Mouse (Mus musculus): ENCODE measurements around the gene Arrdc5. TPM values are rescaled to one million over a fixed set of nuclear protein-coding genes. Genes with fewer than 3 reads are reported as not detected.

Arrdc5 gene
- polyA plus RNA-seq, 1 experiment from 2014 or later, result not detected

- peak overlapping the region; percentile 87 for H3K9ac ChIP-seq
- peak overlapping the region; percentile 88 for H3K27ac ChIP-seq
- H3K4me1 ChIP-seq, result peaks cover 42% of the 10 kb centered on the region
- H3K9me3 ChIP-seq (replicated peaks), result no peaks in the 10 kb centered on the region
- no peaks in the 10 kb centered on the region for H3K27me3 ChIP-seq
- WGBS, result 4% methylated on average over 49 of the region's 67 CpGs
- ATAC-seq, result peak; percentile 46
- peak overlapping the region; percentile 66 for H3K4me3 ChIP-seq
- peaks cover 14% of the 10 kb centered on the region for H3K36me3 ChIP-seq (ENCODE audit: poor library complexity, severe bottlenecking)
- peak overlapping the region; percentile 74 for H3K4me2 ChIP-seq
Measured at GRCm38 (mm10) chr17:56326153-56327147, 26.4 kb upstream of the Arrdc5 start.

GRCm38 (mm10) chr17:56325450-56326152 lies 25.5 kb upstream of the Arrdc5 start, which contains the start of gene Kdm4b:
Gene Kdm4b (plus strand): TSS chr17:56326062.
- peak; percentile 100 for ATAC-seq
- under 1% methylated on average over 56 of the region's 57 CpGs for WGBS
- H3K4me2 ChIP-seq, result peak within 1 kb of the TSS; percentile 74

GRCm38 (mm10) chr17:56324419-56324818 lies 24.3 kb upstream of the Arrdc5 start:
- Histone ChIP-seq H3K9me3 (replicated peaks) (no peaks in the 10 kb centered on the region), H3K4me2 (no peak overlapping the region), H3K4me3 (no peak overlapping the region), H3K4me1 (peaks cover 24% of the 10 kb centered on the region), H3K27me3 (no peaks in the 10 kb centered on the region), H3K36me3 (ENCODE audit: poor library complexity, severe bottlenecking) (peaks cover 34% of the 10 kb centered on the region), H3K9ac (no peak overlapping the region), H3K27ac (no peak overlapping the region)
- ATAC-seq, result no peak
- 66% methylated on average over 3 of the region's 3 CpGs for WGBS

More at GRCm38 (mm10) chr17:56325450-56326152, 25.5 kb upstream of the Arrdc5 start, which contains the start of gene Kdm4b:
- H3K9me3 ChIP-seq (replicated peaks), result no peaks in the 10 kb centered on the region
- H3K36me3 ChIP-seq (ENCODE audit: poor library complexity, severe bottlenecking), result peaks cover 23% of the 10 kb centered on the region
- H3K27me3 ChIP-seq, result no peaks in the 10 kb centered on the region
- H3K9ac ChIP-seq, result peak within 1 kb of the TSS; percentile 87
- peak within 1 kb of the TSS; percentile 66 for H3K4me3 ChIP-seq
- H3K27ac ChIP-seq, result peak within 1 kb of the TSS; percentile 88
- H3K4me1 ChIP-seq, result peaks cover 34% of the 10 kb centered on the region

GRCm38 (mm10) chr17:56309191-56309945 lies 9.3 kb upstream of the Arrdc5 start:
- no peaks in the 10 kb centered on the region for H3K9me3 ChIP-seq (replicated peaks)
- H3K4me2 ChIP-seq, result no peak overlapping the region
- no peak overlapping the region for H3K27ac ChIP-seq
- peaks cover 86% of the 10 kb centered on the region for H3K36me3 ChIP-seq (ENCODE audit: poor library complexity, severe bottlenecking)
- H3K9ac ChIP-seq, result no peak overlapping the region
- H3K4me3 ChIP-seq, result no peak overlapping the region
- WGBS, result 90% methylated on average over 15 of the region's 15 CpGs
- peaks cover 39% of the 10 kb centered on the region for H3K4me1 ChIP-seq
- H3K27me3 ChIP-seq, result no peaks in the 10 kb centered on the region
- no peak for ATAC-seq

- Histone ChIP-seq H3K36me3 (ENCODE audit: poor library complexity, severe bottlenecking) (peaks cover 74% of the 10 kb centered on the region), H3K27me3 (no peaks in the 10 kb centered on the region), H3K4me1 (peaks cover 45% of the 10 kb centered on the region), H3K9me3 (replicated peaks) (no peaks in the 10 kb centered on the region), H3K4me2 (no peak overlapping the region), H3K4me3 (no peak overlapping the region), H3K9ac (no peak overlapping the region), H3K27ac (no peak overlapping the region)
- no peak for ATAC-seq
- 88% methylated on average over 6 of the region's 6 CpGs for WGBS
Measured at GRCm38 (mm10) chr17:56308088-56308487, 8.0 kb upstream of the Arrdc5 start.

- H3K27ac ChIP-seq, result peak overlapping the region; percentile 20
- ATAC-seq, result no peak
- WGBS, result 57% methylated on average over 8 of the region's 8 CpGs
Measured at GRCm38 (mm10) chr17:56305826-56306225, 5.7 kb upstream of the Arrdc5 start.

GRCm38 (mm10) chr17:56305156-56305555 lies 5.1 kb upstream of the Arrdc5 start:
- H3K27ac ChIP-seq, result no peak overlapping the region
- no peak for ATAC-seq
- H3K4me2 ChIP-seq, result peak overlapping the region; percentile 97
- peak overlapping the region; percentile 79 for H3K9ac ChIP-seq
- no peaks in the 10 kb centered on the region for H3K27me3 ChIP-seq
- no peaks in the 10 kb centered on the region for H3K9me3 ChIP-seq (replicated peaks)
- H3K4me3 ChIP-seq, result peak overlapping the region; percentile 73
- 24% methylated on average over 9 of the region's 9 CpGs for WGBS
- H3K36me3 ChIP-seq (ENCODE audit: poor library complexity, severe bottlenecking), result peaks cover 46% of the 10 kb centered on the region
- H3K4me1 ChIP-seq, result peaks cover 50% of the 10 kb centered on the region

More at GRCm38 (mm10) chr17:56305826-56306225, 5.7 kb upstream of the Arrdc5 start:
- peaks cover 52% of the 10 kb centered on the region for H3K36me3 ChIP-seq (ENCODE audit: poor library complexity, severe bottlenecking)
- no peaks in the 10 kb centered on the region for H3K9me3 ChIP-seq (replicated peaks)
- H3K4me2 ChIP-seq, result peak overlapping the region; percentile 97
- peaks cover 50% of the 10 kb centered on the region for H3K4me1 ChIP-seq
- H3K27me3 ChIP-seq, result no peaks in the 10 kb centered on the region
- H3K9ac ChIP-seq, result peak overlapping the region; percentile 51
- peak overlapping the region; percentile 73 for H3K4me3 ChIP-seq

GRCm38 (mm10) chr17:56304718-56305117 lies 4.6 kb upstream of the Arrdc5 start:
- Histone ChIP-seq H3K9ac (peak overlapping the region; percentile 79), H3K9me3 (replicated peaks) (no peaks in the 10 kb centered on the region), H3K4me1 (peaks cover 50% of the 10 kb centered on the region), H3K4me2 (peak overlapping the region; percentile 97), H3K4me3 (peak overlapping the region; percentile 73), H3K27ac (no peak overlapping the region), H3K27me3 (no peaks in the 10 kb centered on the region), H3K36me3 (ENCODE audit: poor library complexity, severe bottlenecking) (peaks cover 41% of the 10 kb centered on the region)
- ATAC-seq, result no peak
- 13% methylated on average over 11 of the region's 11 CpGs for WGBS

- Histone ChIP-seq H3K27me3 (no peaks in the 10 kb centered on the region), H3K9ac (peak overlapping the region; percentile 79), H3K27ac (peak overlapping the region; percentile 87), H3K4me2 (peak overlapping the region; percentile 97), H3K4me1 (peaks cover 50% of the 10 kb centered on the region), H3K9me3 (replicated peaks) (no peaks in the 10 kb centered on the region), H3K4me3 (peak overlapping the region; percentile 73), H3K36me3 (ENCODE audit: poor library complexity, severe bottlenecking) (peaks cover 34% of the 10 kb centered on the region)
- WGBS, result under 1% methylated on average over 68 of the region's 68 CpGs
- peak; percentile 96 for ATAC-seq
Measured at GRCm38 (mm10) chr17:56303847-56304586, 3.9 kb upstream of the Arrdc5 start.

- peaks cover 27% of the 10 kb centered on the region for H3K36me3 ChIP-seq (ENCODE audit: poor library complexity, severe bottlenecking)
- H3K9me3 ChIP-seq (replicated peaks), result no peaks in the 10 kb centered on the region
- H3K4me2 ChIP-seq, result peak within 1 kb of the TSS; percentile 97
- H3K4me3 ChIP-seq, result peak within 1 kb of the TSS; percentile 73
- ATAC-seq, result peak; percentile 73
- peak within 1 kb of the TSS; percentile 79 for H3K9ac ChIP-seq
- no peaks in the 10 kb centered on the region for H3K27me3 ChIP-seq
- WGBS, result under 1% methylated on average over 43 of the region's 43 CpGs
- peak within 1 kb of the TSS; percentile 87 for H3K27ac ChIP-seq
- peaks cover 50% of the 10 kb centered on the region for H3K4me1 ChIP-seq
Measured at GRCm38 (mm10) chr17:56303160-56303846, 3.2 kb upstream of the Arrdc5 start, which contains the start of gene Uhrf1. Gene Uhrf1 (plus strand): TSS chr17:56303321.
